Mouse (Mus musculus) hindlimb bud, embryonic 11.5 days (tissue): ENCODE data around the gene Gm21970.

ENCODE experiments used
- DNase-seq: peaks from one replicate; pipeline ENCODE4 v3.0.0-alpha.2; 2012; ENCODE audit warnings: low read depth, low spot score; ENCODE audit errors: extremely low spot score

The Gm21970 gene

GRCm38 (mm10) chr16:91372577-91373472 is 18.7 kb upstream of the Gm21970 start, which contains the start of gene Ifnar2:
TSS of gene Ifnar2 (plus strand) at chr16:91372783.
- no peak for DNase-seq

GRCm38 (mm10) chr16:91373473-91374252 is 17.9 kb upstream of the Gm21970 start:
- no peak for DNase-seq

GRCm38 (mm10) chr16:91374253-91374634 is 17.3 kb upstream of the Gm21970 start:
- DNase-seq: no peak

- DNase-seq: no peak
These were observed 14.8 kb upstream of the Gm21970 start for GRCm38 (mm10) chr16:91376701-91377100.

- DNase-seq: no peak
These were observed 13.0 kb upstream of the Gm21970 start for GRCm38 (mm10) chr16:91378431-91378986.

GRCm38 (mm10) chr16:91378991-91379390 is 12.5 kb upstream of the Gm21970 start:
- DNase-seq: no peak

- no peak for DNase-seq
These were observed 12.1 kb upstream of the Gm21970 start for GRCm38 (mm10) chr16:91379412-91379811.

- no peak for DNase-seq
These were observed 11.4 kb upstream of the Gm21970 start for GRCm38 (mm10) chr16:91380151-91380550.

GRCm38 (mm10) chr16:91381606-91382005 is 9.9 kb upstream of the Gm21970 start:
- DNase-seq: no peak

GRCm38 (mm10) chr16:91382261-91382790 is 9.2 kb upstream of the Gm21970 start:
- no peak for DNase-seq

GRCm38 (mm10) chr16:91384221-91384620 is 7.3 kb upstream of the Gm21970 start:
- no peak for DNase-seq

GRCm38 (mm10) chr16:91385621-91386020 is 5.9 kb upstream of the Gm21970 start:
- DNase-seq: no peak

GRCm38 (mm10) chr16:91386419-91387120 is 5.0 kb upstream of the Gm21970 start:
- no peak for DNase-seq

- DNase-seq: no peak
These were observed 4.4 kb upstream of the Gm21970 start for GRCm38 (mm10) chr16:91387121-91387486.

- DNase-seq: no peak
These were observed 1.4 kb upstream of the Gm21970 start for GRCm38 (mm10) chr16:91390100-91390499.

GRCm38 (mm10) chr16:91394826-91395410 is 3.4 kb downstream of the Gm21970 start:
- no peak for DNase-seq

- no peak for DNase-seq
These were observed 4.3 kb downstream of the Gm21970 start for GRCm38 (mm10) chr16:91395633-91396392.

GRCm38 (mm10) chr16:91396844-91397537 is 5.5 kb downstream of the Gm21970 start:
- no peak for DNase-seq

GRCm38 (mm10) chr16:91398030-91398429 is 6.5 kb downstream of the Gm21970 start:
- DNase-seq: no peak
